Mouse (Mus musculus): ENCODE results near the gene Gm9821.
A peak's percentile ranks its signal among the peaks of the same experiment; 100 is the strongest.

Gm9821 gene

GRCm38 (mm10) chr2:91971231-91972097, 26.0 kb downstream of the Gm9821 start:
- DNase-seq (ENCODE audit: low read depth, low spot score), result no peak

- no peak for DNase-seq (ENCODE audit: low read depth, low spot score)
Observed at GRCm38 (mm10) chr2:91972121-91972566, 26.6 kb downstream of the Gm9821 start.

- no peak for DNase-seq (ENCODE audit: low read depth, low spot score)
Observed at GRCm38 (mm10) chr2:91973416-91974135, 28.1 kb downstream of the Gm9821 start.

GRCm38 (mm10) chr2:91975581-91976541, 30.4 kb downstream of the Gm9821 start, which contains the start of gene Dgkz:
Dgkz (minus strand) TSS chr2:91975864.
- no peak for DNase-seq (ENCODE audit: low read depth, low spot score)

GRCm38 (mm10) chr2:91977960-91978359, 32.5 kb downstream of the Gm9821 start:
- DNase-seq (ENCODE audit: low read depth, low spot score), result no peak

GRCm38 (mm10) chr2:91978547-91978946, 33.0 kb downstream of the Gm9821 start:
- no peak for DNase-seq (ENCODE audit: low read depth, low spot score)

- no peak for DNase-seq (ENCODE audit: low read depth, low spot score)
Observed at GRCm38 (mm10) chr2:91980245-91980644, 34.7 kb downstream of the Gm9821 start.

GRCm38 (mm10) chr2:91980830-91981229, 35.3 kb downstream of the Gm9821 start:
- no peak for DNase-seq (ENCODE audit: low read depth, low spot score)

- peak; percentile 67 for DNase-seq (ENCODE audit: low read depth, low spot score)
Observed at GRCm38 (mm10) chr2:91984439-91984838, 38.9 kb downstream of the Gm9821 start.

GRCm38 (mm10) chr2:91984906-91985525, 39.5 kb downstream of the Gm9821 start:
- no peak for DNase-seq (ENCODE audit: low read depth, low spot score)

- DNase-seq (ENCODE audit: low read depth, low spot score), result no peak
Observed at GRCm38 (mm10) chr2:91986071-91986470, 40.6 kb downstream of the Gm9821 start.

GRCm38 (mm10) chr2:91987542-91987941, 42.0 kb downstream of the Gm9821 start:
- DNase-seq (ENCODE audit: low read depth, low spot score), result peak; percentile 81

- no peak for DNase-seq (ENCODE audit: low read depth, low spot score)
Observed at GRCm38 (mm10) chr2:91989750-91990149, 44.2 kb downstream of the Gm9821 start.

GRCm38 (mm10) chr2:91993409-91993808, 47.9 kb downstream of the Gm9821 start:
- DNase-seq (ENCODE audit: low read depth, low spot score), result no peak

GRCm38 (mm10) chr2:91996006-91996405, 50.5 kb downstream of the Gm9821 start:
- no peak for DNase-seq (ENCODE audit: low read depth, low spot score)

Data from embryo, embryonic 11.5 days (tissue).